Mouse (Mus musculus) neural tube, embryonic 14.5 days (tissue): ENCODE data around the gene Gm49320. TPM values are rescaled to one million over a fixed set of nuclear protein-coding genes. Genes with fewer than 3 reads are reported as not detected.

Experiments used
- ATAC-seq: fragments of 200-750 bp; cut with Nextera tagmentation; 2 replicates; pipeline ENCODE4 v1.8.0; 2017; ENCODE audit warnings: low read depth, mild to moderate bottlenecking, moderate TSS enrichment, moderate library complexity
- H3K27ac ChIP-seq: fragments of 300-500 bp; sonication (generic); 2 replicates; pipeline ENCODE4 v1.5.1; 2014; ENCODE audit warnings: low read depth, mild to moderate bottlenecking, control low read depth, low read length, moderate library complexity, mixed read lengths
- H3K27me3 ChIP-seq: fragments of 300-500 bp; sonication (generic); 2 replicates; pipeline ENCODE4 v1.6.1; 2014; ENCODE audit warnings: low read length; ENCODE audit not compliant: control insufficient read depth, insufficient read depth
- H3K36me3 ChIP-seq: fragments of 300-500 bp; sonication (generic); 2 replicates; pipeline ENCODE4 v1.6.1; 2014; ENCODE audit warnings: low read length, mixed read lengths; ENCODE audit not compliant: control insufficient read depth, insufficient read depth
- H3K4me1 ChIP-seq: fragments of 300-500 bp; sonication (generic); 2 replicates; pipeline ENCODE4 v1.6.1; 2014; ENCODE audit warnings: low read length; ENCODE audit not compliant: control insufficient read depth, insufficient read depth
- H3K4me2 ChIP-seq: fragments of 300-500 bp; sonication (generic); 2 replicates; pipeline ENCODE4 v1.6.1; 2014; ENCODE audit warnings: mild to moderate bottlenecking, low read depth, low read length, control low read depth
- H3K4me3 ChIP-seq: fragments of 300-500 bp; sonication (generic); 2 replicates; pipeline ENCODE4 v1.5.1; 2014; ENCODE audit warnings: low read depth, low read length, control low read depth, mixed read lengths
- H3K9ac ChIP-seq: fragments of 300-500 bp; sonication (generic); replicated peaks from 2 replicates; pipeline ENCODE4 v1.6.1; 2014; ENCODE audit warnings: low read depth, mild to moderate bottlenecking, control low read depth, low read length, mixed read lengths
- H3K9me3 ChIP-seq: fragments of 300-500 bp; sonication (generic); 2 replicates; pipeline ENCODE4 v1.6.1; 2016; ENCODE audit warnings: low read length; ENCODE audit not compliant: control insufficient read depth
- WGBS: fragments of 180-500 bp; shearing (Covaris S2); extraction: QIAGEN DNeasy Blood & Tissue Kit; methylation state at CpG from one replicate; pipeline ENCODE4 v1.1.7; 2014; 5-methylcytosine and 5-hydroxymethylcytosine counted together
- polyA plus RNA-seq: library from polyadenylated mRNA; unstranded; fragments of >200 nt; fragmentation: Nextera tagmentation; extraction: Ambion mirVana; gene quantifications from 2 replicates; pipeline ENCODE4 v1.2.1, GENCODE M21; 2014

Gm49320 gene
- 0.89 and 1.3 TPM in 2 replicates for polyA plus RNA-seq

- Histone ChIP-seq H3K27ac (peak within 1 kb of the TSS; percentile 91), H3K27me3 (no peaks in the 10 kb centered on the region), H3K36me3 (peaks cover 7% of the 10 kb centered on the region; the same call in 1 of the 2 replicates), H3K9ac (peak within 1 kb of the TSS; percentile 75), H3K9me3 (no peaks in the 10 kb centered on the region), H3K4me3 (peak within 1 kb of the TSS; percentile 52), H3K4me2 (peak within 1 kb of the TSS; percentile 91), H3K4me1 (peaks cover 24% of the 10 kb centered on the region)
- ATAC-seq = peak; percentile 93
- under 1% methylated on average over 62 of the region's 71 CpGs for WGBS
Observed at GRCm38 (mm10) chr8:4238434-4239192, at the start of gene Gm49320, which contains the start of gene Map2k7. Gm49320 (plus strand) TSS chr8:4238865. Map2k7 (plus strand) TSS chr8:4238740.

- Histone ChIP-seq H3K9ac (no peak overlapping the region), H3K4me2 (no peak overlapping the region), H3K4me1 (no peaks in the 10 kb centered on the region), H3K27me3 (no peaks in the 10 kb centered on the region), H3K4me3 (no peak overlapping the region), H3K27ac (no peak overlapping the region), H3K9me3 (no peaks in the 10 kb centered on the region), H3K36me3 (peaks cover 62% of the 10 kb centered on the region)
- no peak for ATAC-seq
- 31% methylated on average over 3 of the region's 3 CpGs for WGBS
Observed at GRCm38 (mm10) chr8:4189031-4189722, 49.5 kb upstream of the Gm49320 start.

DNA sequence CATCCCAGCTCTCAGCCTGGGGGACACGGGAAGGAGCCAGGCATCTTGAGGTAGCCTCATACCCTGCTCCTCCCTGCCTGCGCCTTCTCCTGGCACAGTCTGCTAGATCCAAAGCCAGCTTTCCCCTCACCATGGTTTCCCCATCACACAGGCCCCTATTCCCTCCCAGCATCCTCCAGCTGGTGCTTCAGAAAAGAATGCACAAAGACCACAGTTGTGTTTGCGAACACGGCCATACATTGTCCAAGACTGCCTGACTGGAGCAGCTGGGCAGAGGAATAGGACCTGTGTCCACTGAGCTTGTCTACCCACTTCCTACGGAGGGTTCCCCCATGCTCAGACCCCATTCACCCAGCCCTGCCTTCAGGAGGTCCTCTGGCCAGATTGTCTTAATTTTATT, 46.4 kb upstream of the Gm49320 start:
- Histone ChIP-seq H3K27ac (peak overlapping the region; percentile 69), H3K4me1 (no peaks in the 10 kb centered on the region), H3K4me3 (no peak overlapping the region), H3K27me3 (no peaks in the 10 kb centered on the region), H3K9ac (no peak overlapping the region), H3K36me3 (peaks cover 45% of the 10 kb centered on the region), H3K9me3 (no peaks in the 10 kb centered on the region), H3K4me2 (no peak overlapping the region)
- peak; percentile 50 for ATAC-seq
- WGBS = 32% methylated on average over 5 of the region's 5 CpGs

DNA sequence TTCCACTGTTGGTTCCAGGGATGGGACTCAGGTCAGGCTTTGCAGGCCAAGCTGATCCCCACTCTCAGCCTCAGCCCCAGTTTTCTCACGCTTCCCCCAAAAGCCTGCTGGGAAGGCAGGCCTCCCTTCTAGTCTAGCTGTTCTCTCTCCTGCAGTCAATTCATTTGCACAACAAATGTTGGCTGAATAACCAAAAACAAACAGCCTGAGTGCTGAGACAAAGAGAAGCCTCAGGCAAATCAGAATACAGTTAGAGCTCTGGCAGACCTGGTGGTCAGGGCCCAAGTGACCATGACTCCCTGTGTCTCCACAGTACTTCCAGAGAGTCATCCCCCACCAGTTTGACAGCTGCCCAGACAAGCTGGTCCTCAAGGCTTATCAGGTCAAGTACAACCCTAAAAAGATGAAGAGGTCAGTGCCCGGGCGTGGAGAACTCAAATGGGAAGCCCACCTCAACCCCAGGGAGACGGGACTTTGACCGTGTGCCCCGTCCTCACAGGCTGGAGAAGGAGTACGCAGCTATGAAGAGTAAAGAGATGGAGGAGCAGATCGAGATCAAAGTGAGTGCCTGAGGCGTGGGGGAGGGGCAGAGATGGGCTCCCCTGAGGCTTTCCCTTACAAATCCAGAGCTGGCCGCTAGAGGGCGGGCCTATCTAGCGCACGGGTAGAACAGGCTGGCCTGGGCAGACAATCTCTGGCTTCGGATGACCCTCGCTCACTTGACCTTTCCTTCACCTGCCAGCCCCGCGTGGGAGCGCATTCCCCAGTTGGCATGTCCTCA, 45.7 kb upstream of the Gm49320 start:
- peak; percentile 84 for ATAC-seq
- WGBS = 3% methylated on average over 18 of the region's 18 CpGs
- H3K4me2 ChIP-seq = no peak overlapping the region
- no peaks in the 10 kb centered on the region for H3K27me3 ChIP-seq
- H3K36me3 ChIP-seq = peaks cover 38% of the 10 kb centered on the region
- no peaks in the 10 kb centered on the region for H3K9me3 ChIP-seq
- peak overlapping the region; percentile 69 for H3K27ac ChIP-seq
- no peaks in the 10 kb centered on the region for H3K4me1 ChIP-seq
- H3K4me3 ChIP-seq = no peak overlapping the region
- H3K9ac ChIP-seq = no peak overlapping the region

DNA sequence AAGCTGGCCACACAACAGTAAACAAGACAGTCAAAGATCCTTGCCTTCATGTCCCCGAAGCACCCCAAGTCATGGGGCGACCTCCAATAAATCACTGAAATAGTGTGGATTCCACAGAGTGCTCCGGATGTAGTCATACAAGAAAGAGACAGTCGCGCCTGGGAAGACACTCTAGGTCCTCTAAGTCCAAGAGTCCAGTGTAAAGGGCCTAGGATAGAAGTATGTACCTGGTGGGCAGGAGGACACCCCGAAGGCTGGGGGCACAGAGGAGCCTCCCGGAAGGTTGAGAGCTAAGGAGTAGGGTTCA, 45.1 kb upstream of the Gm49320 start:
- no peak overlapping the region for H3K9ac ChIP-seq
- no peak overlapping the region for H3K27ac ChIP-seq
- H3K4me1 ChIP-seq = no peaks in the 10 kb centered on the region
- no peaks in the 10 kb centered on the region for H3K9me3 ChIP-seq
- no peak overlapping the region for H3K4me3 ChIP-seq
- no peak overlapping the region for H3K4me2 ChIP-seq
- H3K27me3 ChIP-seq = no peaks in the 10 kb centered on the region
- WGBS = 50% methylated on average over 7 of the region's 7 CpGs
- peaks cover 35% of the 10 kb centered on the region for H3K36me3 ChIP-seq
- peak; percentile 19; the same call in 1 of the 2 replicates for ATAC-seq

- no peak overlapping the region for H3K27ac ChIP-seq
- 62% methylated on average over 2 of the region's 2 CpGs for WGBS
- H3K9me3 ChIP-seq = no peaks in the 10 kb centered on the region
- H3K27me3 ChIP-seq = no peaks in the 10 kb centered on the region; the same call in 1 of the 2 replicates
- no peak overlapping the region for H3K4me3 ChIP-seq
- no peak for ATAC-seq
- H3K4me2 ChIP-seq = no peak overlapping the region
- H3K4me1 ChIP-seq = no peaks in the 10 kb centered on the region
- H3K36me3 ChIP-seq = peaks cover 48% of the 10 kb centered on the region; the same call in 1 of the 2 replicates
- H3K9ac ChIP-seq = no peak overlapping the region
Observed at GRCm38 (mm10) chr8:4201321-4201720, 37.3 kb upstream of the Gm49320 start.

GRCm38 (mm10) chr8:4205246-4206123, 33.2 kb upstream of the Gm49320 start:
- Histone ChIP-seq H3K4me1 (0 out of 2 replicates have a peak, but pooled peaks cover 5% of the 10 kb centered on the region), H3K27me3 (no peaks in the 10 kb centered on the region; the same call in 1 of the 2 replicates), H3K9me3 (no peaks in the 10 kb centered on the region), H3K4me2 (no peak overlapping the region), H3K27ac (no peak overlapping the region), H3K36me3 (peaks cover 53% of the 10 kb centered on the region; the same call in 1 of the 2 replicates), H3K4me3 (no peak overlapping the region), H3K9ac (0 out of 2 replicates have a peak overlapping the region, but pooled peaks have one; percentile 32)
- ATAC-seq = peak; percentile 1; the same call in 1 of the 2 replicates
- WGBS = 16% methylated on average over 38 of the region's 38 CpGs
